Mouse (Mus musculus) common myeloid progenitor, adult 5-6 weeks (primary cell): ENCODE measurements around the gene Ly6g5c. TPM values are rescaled to one million over a fixed set of nuclear protein-coding genes. Genes with fewer than 3 reads are reported as not detected.

ENCODE experiments used
- ATAC-seq: replicated peaks from 2 replicates; pipeline ENCODE4 v1.8.0; 2016; ENCODE audit warnings: low read depth, mild to moderate bottlenecking, moderate TSS enrichment, inconsistent platforms; ENCODE audit not compliant: poor library complexity, severe bottlenecking
- total RNA-seq: library from RNA; stranded (forward); fragments of 200-1000, 187-1606 nt; gene quantifications from 2 replicates; pipeline ENCODE4 v1.2.3, GENCODE M21; 2017

Ly6g5c gene
- total RNA-seq, 1 experiment from 2014 or later: not detected

GRCm38 (mm10) chr17:35134801-35135590, 26.9 kb downstream of the Ly6g5c start, which contains the start of gene Bag6:
Bag6 (plus strand) TSS chr17:35135178.
- peak; percentile 78 for ATAC-seq

GRCm38 (mm10) chr17:35135591-35136320, 27.7 kb downstream of the Ly6g5c start:
- peak; percentile 46 for ATAC-seq

- no peak for ATAC-seq
These were observed 31.2 kb downstream of the Ly6g5c start for GRCm38 (mm10) chr17:35139269-35139668.

GRCm38 (mm10) chr17:35140490-35140996, 32.5 kb downstream of the Ly6g5c start:
- no peak for ATAC-seq

- ATAC-seq: no peak
These were observed 33.9 kb downstream of the Ly6g5c start for GRCm38 (mm10) chr17:35141971-35142370.

- ATAC-seq: no peak
These were observed 38.1 kb downstream of the Ly6g5c start for GRCm38 (mm10) chr17:35146139-35146538.

DNA sequence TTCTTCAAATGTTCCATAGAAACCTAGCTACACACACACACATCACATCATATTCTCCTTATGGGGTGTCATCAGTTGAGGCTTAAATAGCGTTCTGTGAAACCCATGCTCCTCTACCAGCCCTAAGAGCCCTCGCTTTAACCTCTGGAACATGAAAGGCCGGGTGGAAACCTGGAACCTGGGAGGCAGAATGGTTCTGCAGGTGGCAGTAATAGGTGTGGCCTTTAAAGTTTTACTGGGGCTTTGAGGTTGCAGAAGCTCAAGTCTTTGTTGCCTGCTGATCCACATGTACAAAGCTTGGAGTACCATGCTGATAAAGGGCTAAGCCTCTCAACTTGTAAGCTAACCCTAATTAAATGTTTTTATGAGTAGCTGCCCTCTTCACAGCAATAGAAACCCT, 39.3 kb downstream of the Ly6g5c start:
- ATAC-seq: no peak

DNA sequence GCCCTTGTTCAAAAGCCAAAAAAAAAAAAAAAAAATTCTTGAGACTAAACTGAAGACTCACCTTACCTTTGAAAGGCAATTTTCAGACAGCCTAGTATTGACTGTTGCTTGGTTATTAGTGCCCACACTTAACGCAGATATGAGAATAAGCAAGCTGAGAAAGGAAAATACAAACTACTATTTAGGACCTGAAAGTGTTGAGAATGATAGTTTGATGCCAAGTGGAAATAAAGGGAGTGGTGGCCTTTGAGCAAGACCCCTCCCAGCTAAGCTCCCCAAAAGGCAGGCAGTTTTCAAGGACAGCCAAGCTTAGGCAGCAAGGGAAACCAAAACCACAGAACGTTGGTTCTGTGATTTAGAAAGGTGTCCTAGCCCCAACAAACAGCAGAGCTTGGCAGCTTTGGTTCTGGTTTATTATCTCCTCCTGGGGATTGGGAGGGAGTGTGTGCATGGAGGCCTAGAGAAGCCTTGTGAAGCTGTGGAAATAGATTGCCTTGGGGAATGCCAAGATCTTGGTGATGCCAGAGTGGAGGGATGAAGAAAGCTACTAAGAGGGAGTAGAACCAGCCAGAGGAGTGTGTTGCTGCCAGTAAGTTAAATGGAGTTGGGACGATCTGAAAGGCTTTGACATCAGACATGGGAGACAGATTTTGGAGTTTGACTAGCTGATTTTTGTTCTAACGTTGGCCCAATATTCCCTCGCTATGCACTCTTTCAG, 40.0 kb downstream of the Ly6g5c start:
- ATAC-seq: no peak

- ATAC-seq: no peak
These were observed 44.0 kb downstream of the Ly6g5c start for GRCm38 (mm10) chr17:35152121-35152520.

DNA sequence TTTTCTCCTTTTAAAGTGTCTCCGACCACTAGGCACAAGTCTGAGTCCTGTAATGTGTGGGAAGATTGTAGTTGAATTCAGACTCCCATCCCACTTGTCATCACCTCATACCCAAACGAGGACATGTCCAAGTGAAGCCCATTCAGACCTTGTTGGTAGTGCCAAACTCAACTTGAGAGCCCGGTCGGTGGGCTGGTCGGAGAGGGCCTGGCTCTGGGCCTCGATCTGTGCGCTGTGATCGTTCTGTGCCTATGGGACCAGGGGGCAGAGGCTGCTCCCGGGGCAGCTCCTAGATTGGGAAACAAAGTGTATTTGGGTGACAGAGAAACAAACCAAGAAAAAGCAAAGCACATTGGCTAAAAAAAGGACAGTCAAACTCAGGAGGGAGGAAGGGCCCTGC, 45.0 kb downstream of the Ly6g5c start:
- no peak for ATAC-seq

DNA sequence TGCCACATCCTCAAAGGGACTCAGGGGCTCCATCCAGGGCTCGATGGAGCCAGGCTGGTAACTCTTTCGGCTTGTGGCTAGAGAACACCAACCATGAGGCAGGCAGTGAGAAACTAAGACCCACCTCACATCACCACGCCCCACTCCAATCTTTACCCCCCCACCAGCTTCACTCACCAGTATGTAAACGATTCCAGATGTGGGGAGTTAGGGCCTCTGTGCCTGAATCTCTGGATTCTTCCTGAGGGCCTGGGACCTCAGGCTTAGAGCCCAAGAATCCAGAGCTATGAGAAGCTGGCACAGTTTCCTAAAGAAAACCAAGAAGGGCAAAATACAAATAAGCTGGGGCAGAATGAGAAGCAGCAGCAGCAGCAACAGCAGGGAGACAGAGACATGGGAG, 45.9 kb downstream of the Ly6g5c start:
- no peak for ATAC-seq

DNA sequence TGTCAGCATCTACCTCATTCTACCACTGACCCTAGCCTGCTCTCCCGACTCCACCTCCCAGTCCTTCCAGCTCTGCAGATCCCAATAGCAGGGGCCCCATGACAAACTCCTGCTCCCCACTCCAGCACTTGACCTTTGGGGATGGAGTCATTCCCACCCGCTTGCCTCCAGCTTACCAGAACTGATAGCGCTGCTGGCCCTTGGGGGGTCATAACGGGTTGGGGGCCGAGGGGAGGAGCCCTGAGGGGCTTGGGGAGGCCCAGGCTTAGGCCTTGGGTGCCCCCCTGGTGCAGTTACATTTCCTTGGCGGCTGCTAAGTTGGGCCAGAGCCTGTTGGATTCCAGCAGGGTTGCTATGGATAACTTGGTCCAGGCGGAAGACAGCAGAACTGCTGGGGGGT, 46.5 kb downstream of the Ly6g5c start:
- ATAC-seq: no peak

DNA sequence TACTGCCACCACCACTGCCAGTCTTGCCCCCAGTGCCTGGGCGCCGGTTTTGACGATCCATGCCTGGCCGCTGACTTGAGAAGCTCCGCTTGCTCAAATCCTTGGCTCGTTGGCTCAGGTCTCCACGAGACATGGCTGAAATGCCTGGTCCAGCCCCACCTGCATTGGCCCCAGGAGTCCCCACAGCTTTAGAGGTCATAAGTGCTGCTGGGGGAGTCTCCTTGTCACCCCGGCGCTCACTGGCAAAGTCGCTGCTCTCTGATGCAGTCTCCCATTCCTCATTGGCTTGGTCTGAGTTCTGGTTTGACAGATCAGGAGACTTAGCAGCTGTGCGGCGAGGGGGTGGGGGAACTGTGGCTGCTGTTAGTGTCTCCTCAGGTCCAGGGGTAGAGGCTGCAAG, 47.4 kb downstream of the Ly6g5c start:
- no peak for ATAC-seq

DNA sequence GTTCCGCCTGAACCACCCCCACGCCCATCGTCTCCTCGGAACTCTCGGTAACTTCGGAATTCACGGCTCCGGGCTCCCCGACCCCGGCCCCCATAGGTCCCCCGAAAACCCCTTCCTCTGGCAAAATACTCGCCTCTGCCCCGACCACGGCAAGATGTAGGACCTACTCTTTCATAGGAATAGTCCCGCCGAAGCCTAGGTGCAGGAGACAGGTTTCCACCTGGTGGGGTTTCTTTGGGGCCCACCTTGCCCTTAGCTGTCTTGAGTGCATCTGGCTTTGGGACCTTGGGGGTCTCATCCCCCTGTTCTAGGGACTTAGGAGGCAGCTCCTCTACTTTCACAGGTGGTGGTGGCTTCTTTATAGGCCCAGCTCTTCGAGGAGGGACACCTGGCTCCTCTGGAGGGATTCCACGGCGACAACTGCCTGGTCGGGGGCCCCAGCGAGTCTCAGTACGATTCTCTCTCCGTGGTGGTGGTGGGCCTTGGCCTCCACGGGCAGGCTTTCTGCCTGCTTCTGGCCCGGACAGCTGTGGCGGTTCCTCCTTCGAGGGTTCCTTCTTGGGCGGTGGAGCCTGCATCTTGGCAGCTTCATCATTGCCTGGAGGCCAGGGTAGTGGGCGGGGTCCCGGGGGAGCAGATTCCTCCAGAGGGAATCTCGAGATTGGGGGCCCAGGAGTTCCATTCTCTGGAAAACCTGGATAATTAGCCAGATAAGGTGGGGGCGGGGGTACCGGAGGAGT, 48.6 kb downstream of the Ly6g5c start:
- no peak for ATAC-seq

- no peak for ATAC-seq
These were observed 49.2 kb downstream of the Ly6g5c start for GRCm38 (mm10) chr17:35157254-35157653.

GRCm38 (mm10) chr17:35157661-35158175, 49.6 kb downstream of the Ly6g5c start:
- ATAC-seq: no peak

GRCm38 (mm10) chr17:35158850-35159593, 50.9 kb downstream of the Ly6g5c start:
- no peak for ATAC-seq

DNA sequence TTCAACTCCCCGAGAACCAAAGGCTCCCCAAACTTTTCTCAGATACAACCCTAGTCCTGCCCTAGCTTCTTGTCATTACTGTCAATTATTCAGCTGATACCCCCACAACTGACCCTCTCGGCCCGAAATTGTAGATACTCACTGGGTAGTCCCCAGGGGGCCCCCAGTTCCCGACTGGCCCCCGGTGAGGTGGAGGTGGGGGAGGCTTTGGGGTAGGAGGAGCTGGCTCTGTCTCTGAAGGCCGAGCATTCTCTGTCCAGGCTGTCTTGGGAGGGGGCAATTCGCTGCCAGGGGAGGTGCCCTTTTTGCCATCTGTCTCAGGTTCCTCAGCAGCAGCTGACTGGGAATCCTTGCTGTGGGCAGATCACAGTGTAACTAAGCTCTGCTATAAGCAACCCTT, 51.6 kb downstream of the Ly6g5c start:
- no peak for ATAC-seq

- no peak for ATAC-seq
These were observed 53.3 kb downstream of the Ly6g5c start for GRCm38 (mm10) chr17:35161421-35161820.
